Mouse (Mus musculus) stomach, postnatal 0 days (tissue): ENCODE data around the gene Pdx1. TPM values are rescaled to one million over a fixed set of nuclear protein-coding genes. Genes with fewer than 3 reads are reported as not detected.

Experiments
- ATAC-seq: fragments of 200-750 bp; cut with Nextera tagmentation; 2 replicates; pipeline ENCODE4 v1.8.0; 2017; ENCODE audit not compliant: low FRiP score, low TSS enrichment
- DNase-seq: peaks from one replicate; pipeline ENCODE4 v3.0.0-alpha.2; 2016; ENCODE audit warnings: low spot score
- H3K27ac ChIP-seq: fragments of 300-500 bp; sonication (generic); replicated peaks from 2 replicates; pipeline ENCODE4 v1.5.1; 2014; ENCODE audit warnings: mild to moderate bottlenecking, control low read depth
- H3K27me3 ChIP-seq: fragments of 300-500 bp; sonication (generic); 2 replicates; pipeline ENCODE4 v1.6.1; 2014; ENCODE audit warnings: low read length; ENCODE audit not compliant: control insufficient read depth, insufficient read depth
- H3K36me3 ChIP-seq: fragments of 300-500 bp; sonication (generic); 2 replicates; pipeline ENCODE4 v1.6.1; 2014; ENCODE audit warnings: low read length, mixed read lengths; ENCODE audit not compliant: control insufficient read depth, insufficient read depth
- H3K4me1 ChIP-seq: fragments of 300-500 bp; sonication (generic); replicated peaks from 2 replicates; pipeline ENCODE4 v1.6.1; 2014; ENCODE audit warnings: antibody characterized with exemption; ENCODE audit not compliant: control insufficient read depth, insufficient read depth
- H3K4me2 ChIP-seq: fragments of 300-500 bp; sonication (generic); replicated peaks from 2 replicates; pipeline ENCODE4 v1.6.1; 2014; ENCODE audit warnings: low read depth, mild to moderate bottlenecking, control low read depth, moderate library complexity
- H3K4me3 ChIP-seq: fragments of 300-500 bp; sonication (generic); 2 replicates; pipeline ENCODE4 v1.5.1; 2014; ENCODE audit warnings: low read depth, low read length, control low read depth
- H3K9ac ChIP-seq: fragments of 300-500 bp; sonication (generic); 2 replicates; pipeline ENCODE4 v1.6.1; 2014; ENCODE audit warnings: mild to moderate bottlenecking, low read length, control low read depth, mixed read lengths
- H3K9me3 ChIP-seq: fragments of 300-500 bp; sonication (generic); 2 replicates; pipeline ENCODE4 v1.6.1; 2016; ENCODE audit warnings: low read length; ENCODE audit not compliant: control insufficient read depth
- CTCF ChIP-seq: IDR thresholded peaks from 2 replicates; pipeline ENCODE4 v1.5.1; 2016; ENCODE audit warnings: antibody characterized with exemption, low read depth, mild to moderate bottlenecking, moderate library complexity
- EP300 ChIP-seq: optimal IDR thresholded peaks from 2 replicates; pipeline ENCODE3; 2016; ENCODE audit warnings: antibody characterized with exemption
- WGBS: fragments of 180-500 bp; shearing (Covaris S2); extraction: QIAGEN DNeasy Blood & Tissue Kit; methylation state at CpG from one replicate; pipeline ENCODE4 v1.1.7; 2014; 5-methylcytosine and 5-hydroxymethylcytosine counted together
- polyA plus RNA-seq: library from polyadenylated mRNA; unstranded; fragments of >200 nt; fragmentation: Nextera tagmentation; extraction: Ambion mirVana; gene quantifications from 2 replicates; pipeline ENCODE4 v1.2.1, GENCODE M21; 2015

Gene Pdx1
- polyA plus RNA-seq, 1 experiment from 2014 or later: 3.6 TPM

DNA sequence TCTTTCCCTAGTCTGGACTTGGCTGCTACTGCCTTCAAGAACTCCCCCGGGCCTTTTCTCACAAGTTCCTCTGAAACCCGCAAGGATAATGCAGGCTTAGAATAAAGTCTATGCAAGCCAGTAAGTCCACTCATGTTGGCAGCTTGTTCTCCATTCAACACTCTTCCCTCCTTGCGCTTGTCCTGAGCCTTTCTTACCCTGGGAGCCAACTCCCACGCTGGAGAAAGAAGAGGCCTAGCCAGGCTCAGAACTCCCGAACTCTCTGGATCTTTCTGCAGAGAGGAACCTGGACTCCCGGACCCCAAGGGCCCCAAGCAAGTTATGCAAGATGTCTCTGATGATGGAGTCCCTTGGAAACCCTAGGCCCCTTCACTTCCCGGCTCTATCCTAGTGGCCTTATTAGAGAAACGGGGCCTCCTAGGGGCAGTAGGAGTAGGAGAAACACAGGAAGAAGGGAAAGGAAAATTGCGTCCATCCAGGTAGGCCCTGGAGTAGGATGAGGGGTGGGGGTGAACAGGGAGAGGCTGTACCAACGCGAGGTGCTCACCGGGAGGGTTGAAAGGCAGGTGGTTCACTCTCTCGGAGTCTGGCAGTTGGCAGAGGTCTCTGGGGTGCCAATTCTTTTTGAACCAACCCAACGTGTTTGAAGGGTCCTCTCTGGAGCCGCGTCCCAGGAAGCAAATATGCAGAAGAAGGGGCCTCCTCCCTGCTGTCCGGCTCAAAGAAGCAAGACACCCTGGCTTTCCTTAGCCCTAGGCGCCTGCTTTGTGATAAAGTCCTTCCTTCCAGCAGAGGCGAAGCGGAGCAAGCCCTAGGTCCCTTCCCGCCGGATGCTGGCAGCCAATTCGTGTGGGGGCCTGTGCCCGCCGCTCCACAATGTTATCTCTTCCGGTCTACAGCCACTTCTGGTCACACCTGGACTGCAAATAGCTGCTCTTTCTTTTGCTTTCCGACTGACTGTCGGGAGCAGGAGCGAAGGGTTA is 1.2 kb downstream of the Pdx1 start:
- Histone ChIP-seq H3K4me3 (peak overlapping the region; percentile 28), H3K27ac (peak overlapping the region; percentile 53; the same call in 1 of the 2 replicates), H3K9ac (peak overlapping the region; percentile 51; the same call in 1 of the 2 replicates), H3K36me3 (no peaks in the 10 kb centered on the region), H3K4me2 (0 out of 2 replicates have a peak overlapping the region, but pooled peaks have one; percentile 27), H3K9me3 (no peaks in the 10 kb centered on the region), H3K27me3 (peaks cover 26% of the 10 kb centered on the region), H3K4me1 (no peaks in the 10 kb centered on the region)
- no peak for TF ChIP-seq EP300
- TF ChIP-seq CTCF: no peak
- ATAC-seq (peak; percentile 47; the same call in 1 of the 2 replicates), DNase-seq (peak; percentile 60)
- 8% methylated on average over 29 of the region's 29 CpGs for WGBS

GRCm38 (mm10) chr5:147272046-147272807 is 2.5 kb downstream of the Pdx1 start:
- Histone ChIP-seq H3K4me2 (0 out of 2 replicates have a peak overlapping the region, but pooled peaks have one; percentile 14), H3K27me3 (peaks cover 33% of the 10 kb centered on the region), H3K4me1 (no peaks in the 10 kb centered on the region), H3K36me3 (no peaks in the 10 kb centered on the region), H3K9me3 (no peaks in the 10 kb centered on the region), H3K27ac (0 out of 2 replicates have a peak overlapping the region, but pooled peaks have one; percentile 4), H3K9ac (0 out of 2 replicates have a peak overlapping the region, but pooled peaks have one; percentile 41), H3K4me3 (peak overlapping the region; percentile 1; the same call in 1 of the 2 replicates)
- 24% methylated on average over 12 of the region's 12 CpGs for WGBS
- DNase-seq: no peak
- no peak for ATAC-seq
- TF ChIP-seq EP300: no peak
- no peak for TF ChIP-seq CTCF

- TF ChIP-seq CTCF (no peak), EP300 (no peak)
- DNase-seq (no peak), ATAC-seq (no peak)
- H3K4me3 ChIP-seq: no peak overlapping the region
- no peaks in the 10 kb centered on the region for H3K4me1 ChIP-seq
- H3K9me3 ChIP-seq: no peaks in the 10 kb centered on the region
- no peaks in the 10 kb centered on the region for H3K36me3 ChIP-seq
- 11% methylated on average over 10 of the region's 10 CpGs for WGBS
- H3K4me2 ChIP-seq: 0 out of 2 replicates have a peak overlapping the region, but pooled peaks have one; percentile 14
- H3K27me3 ChIP-seq: peaks cover 37% of the 10 kb centered on the region
- H3K27ac ChIP-seq: no peak overlapping the region
- H3K9ac ChIP-seq: peak overlapping the region; percentile 23; the same call in 1 of the 2 replicates
Measured at GRCm38 (mm10) chr5:147272808-147273345, 3.1 kb downstream of the Pdx1 start.

GRCm38 (mm10) chr5:147274174-147275141 is 4.7 kb downstream of the Pdx1 start:
- Histone ChIP-seq H3K27ac (no peak overlapping the region), H3K4me2 (peak overlapping the region; percentile 32; the same call in 1 of the 2 replicates), H3K9ac (no peak overlapping the region), H3K36me3 (no peaks in the 10 kb centered on the region), H3K9me3 (no peaks in the 10 kb centered on the region), H3K27me3 (peaks cover 40% of the 10 kb centered on the region), H3K4me1 (no peaks in the 10 kb centered on the region), H3K4me3 (peak overlapping the region; percentile 6; the same call in 1 of the 2 replicates)
- TF ChIP-seq CTCF: no peak
- no peak for TF ChIP-seq EP300
- 3% methylated on average over 48 of the region's 48 CpGs for WGBS
- DNase-seq (no peak), ATAC-seq (no peak)

DNA sequence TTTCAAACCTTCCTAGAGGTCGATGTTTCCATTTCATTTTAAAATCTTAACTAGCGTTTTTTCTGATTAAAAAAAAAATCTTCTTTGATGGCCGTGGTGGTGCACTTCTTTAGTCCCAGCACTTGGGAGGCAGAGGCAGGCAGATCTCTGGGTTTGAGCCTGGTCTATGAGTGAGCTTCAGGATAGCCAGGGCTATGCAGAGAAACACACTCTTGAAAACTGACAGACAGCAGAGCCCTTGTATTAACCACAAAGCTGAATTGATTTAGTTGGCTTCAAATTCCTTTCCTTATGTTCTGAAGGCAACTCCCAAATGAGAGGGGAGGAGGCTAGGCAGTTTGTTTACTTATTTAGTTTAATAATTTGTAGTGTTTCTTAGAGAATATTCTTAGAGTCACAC is 6.0 kb downstream of the Pdx1 start:
- Histone ChIP-seq H3K36me3 (no peaks in the 10 kb centered on the region), H3K27ac (no peak overlapping the region), H3K27me3 (peaks cover 28% of the 10 kb centered on the region), H3K9ac (no peak overlapping the region), H3K4me3 (no peak overlapping the region), H3K4me1 (no peaks in the 10 kb centered on the region), H3K9me3 (no peaks in the 10 kb centered on the region), H3K4me2 (no peak overlapping the region)
- ATAC-seq (no peak), DNase-seq (no peak)
- WGBS: 21% methylated on average over 3 of the region's 3 CpGs
- TF ChIP-seq CTCF: no peak
- no peak for TF ChIP-seq EP300
